Mouse (Mus musculus) MEL (cell line): ENCODE results near the gene Crat. TPM values are rescaled to one million over a fixed set of nuclear protein-coding genes. Genes with fewer than 3 reads are reported as not detected.

Source experiments
- DNase-seq: peaks from one replicate; pipeline ENCODE4 v3.0.0; 2011; ENCODE audit warnings: low read depth, low spot score
- H3K27ac ChIP-seq: 2 replicates; pipeline ENCODE4 v1.5.1; 2012; ENCODE audit warnings: low read depth, mild to moderate bottlenecking, control low read depth, low read length, moderate library complexity; ENCODE audit not compliant: control insufficient read depth
- H3K27me3 ChIP-seq, 2 experiments: fragments of 150-350 bp in 1 of 2; sonication (generic) in 1 of 2; 2 replicates each; pipeline ENCODE4 v1.6.1; 2012; ENCODE audit warnings: low read length in 2 of 2, mild to moderate bottlenecking in 2 of 2, improper control_type of control experiment in 1 of 2, moderate library complexity in 1 of 2; ENCODE audit not compliant: insufficient read depth in 2 of 2, control insufficient read depth in 1 of 2
- H3K36me3 ChIP-seq, 2 experiments: 2 replicates each; pipeline ENCODE4 v1.6.1; 2012 to 2014; ENCODE audit warnings: low read length in 2 of 2, improper control_type of control experiment in 1 of 2, inconsistent platforms in 1 of 2, mild to moderate bottlenecking in 1 of 2; ENCODE audit not compliant: insufficient read depth in 2 of 2, control insufficient read depth in 1 of 2
- H3K4me1 ChIP-seq, 2 experiments: fragments of 150-350 bp in 1 of 2; sonication (generic) in 1 of 2; 2 replicates each; pipeline ENCODE4 v1.6.1; 2012; ENCODE audit warnings: low read length in 2 of 2, improper control_type of control experiment in 1 of 2, mild to moderate bottlenecking in 1 of 2; ENCODE audit not compliant: insufficient read depth in 2 of 2, control insufficient read depth in 1 of 2
- H3K4me3 ChIP-seq, 2 experiments: fragments of 150-350 bp in 1 of 2; sonication (generic) in 1 of 2; 2 replicates each; pipeline ENCODE4 v1.5.1; 2012; ENCODE audit warnings: low read depth in 2 of 2, low read length in 2 of 2, mild to moderate bottlenecking in 2 of 2, moderate library complexity in 2 of 2, control low read depth in 1 of 2, improper control_type of control experiment in 1 of 2; ENCODE audit not compliant: control insufficient read depth in 1 of 2, insufficient read depth in 1 of 2
- H3K79me2 ChIP-seq: 2 replicates; pipeline ENCODE4 v1.6.1; 2012; ENCODE audit warnings: mild to moderate bottlenecking, low read length, moderate library complexity; ENCODE audit not compliant: control insufficient read depth, poor library complexity, insufficient read depth
- H3K9ac ChIP-seq: 2 replicates; pipeline ENCODE4 v1.6.1; 2012; ENCODE audit warnings: low read depth, mild to moderate bottlenecking, control low read depth, low read length, moderate library complexity; ENCODE audit not compliant: control insufficient read depth, poor library complexity, severe bottlenecking
- H3K9me3 ChIP-seq: fragments of 150-350 bp; sonication (generic); replicated peaks from 2 replicates; pipeline ENCODE4 v1.6.1; 2012; ENCODE audit warnings: mild to moderate bottlenecking, low read length, improper control_type of control experiment, moderate library complexity; ENCODE audit not compliant: insufficient read depth
- BHLHE40 ChIP-seq: IDR thresholded peaks from 2 replicates; pipeline ENCODE4 v1.6.1; 2012; ENCODE audit warnings: low read depth, mild to moderate bottlenecking, inconsistent platforms, low read length, improper control_type of control experiment, borderline replicate concordance
- CHD1 ChIP-seq: IDR thresholded peaks from 2 replicates; pipeline ENCODE4 v1.6.1; 2012; ENCODE audit warnings: low read depth, mild to moderate bottlenecking, inconsistent platforms, low read length, improper control_type of control experiment
- CHD2 ChIP-seq: IDR thresholded peaks from 2 replicates; pipeline ENCODE4 v1.6.1; 2011; ENCODE audit warnings: low read length, improper control_type of control experiment
- ELF1 ChIP-seq: IDR thresholded peaks from 2 replicates; pipeline ENCODE4 v1.6.1; 2014; ENCODE audit warnings: low read depth, mild to moderate bottlenecking, inconsistent platforms, low read length, improper control_type of control experiment, moderate library complexity
- ETS1 ChIP-seq: IDR thresholded peaks from 2 replicates; pipeline ENCODE4 v1.6.1; 2012; ENCODE audit warnings: low read depth, mild to moderate bottlenecking, inconsistent platforms, low read length, improper control_type of control experiment, moderate library complexity
- JUND ChIP-seq: IDR thresholded peaks from 2 replicates; pipeline ENCODE4 v1.6.1; 2011; ENCODE audit warnings: low read depth, mild to moderate bottlenecking, improper control_type of control experiment, low read length
- KAT2A ChIP-seq: conservative IDR thresholded peaks from 2 replicates; pipeline ENCODE4 v1.6.1; 2012; ENCODE audit warnings: low read depth, low read length, improper control_type of control experiment, inconsistent platforms
- MAZ ChIP-seq: IDR thresholded peaks from 2 replicates; pipeline ENCODE4 v1.6.1; 2012; ENCODE audit warnings: low read depth, mild to moderate bottlenecking, inconsistent platforms, low read length, improper control_type of control experiment
- MEF2A ChIP-seq: IDR thresholded peaks from 2 replicates; pipeline ENCODE4 v1.6.1; 2014; ENCODE audit warnings: low read depth, mild to moderate bottlenecking, inconsistent platforms, low read length, improper control_type of control experiment; ENCODE audit not compliant: poor library complexity, insufficient replicate concordance, severe bottlenecking; ENCODE audit errors: extremely low read depth
- MYC ChIP-seq: IDR thresholded peaks from 2 replicates; pipeline ENCODE4 v1.6.1; 2011; ENCODE audit warnings: low read depth, mild to moderate bottlenecking, low read length, improper control_type of control experiment, moderate library complexity
- NELFE ChIP-seq: IDR thresholded peaks from 2 replicates; pipeline ENCODE4 v1.6.1; 2011; ENCODE audit warnings: low read depth, low read length, improper control_type of control experiment
- NRF1 ChIP-seq: IDR thresholded peaks from 2 replicates; pipeline ENCODE4 v1.6.1; 2014; ENCODE audit warnings: low read depth, mild to moderate bottlenecking, inconsistent platforms, low read length, improper control_type of control experiment, moderate library complexity; ENCODE audit not compliant: poor library complexity, insufficient read depth, severe bottlenecking
- POLR2A ChIP-seq, 2 experiments: IDR thresholded peaks; 2 replicates each; pipeline ENCODE4 v1.6.1; 2011 to 2012; ENCODE audit warnings: low read length in 2 of 2, mild to moderate bottlenecking in 2 of 2, control low read depth in 1 of 2, improper control_type of control experiment in 1 of 2, low read depth in 1 of 2, moderate library complexity in 1 of 2; ENCODE audit not compliant: control insufficient read depth in 1 of 2, insufficient read depth in 1 of 2, poor library complexity in 1 of 2
- POLR2AphosphoS2 ChIP-seq: IDR thresholded peaks from 2 replicates; pipeline ENCODE4 v1.6.1; 2011; ENCODE audit warnings: low read length, improper control_type of control experiment
- POLR2AphosphoS5 ChIP-seq: IDR thresholded peaks from 2 replicates; pipeline ENCODE4 v1.6.1; 2012; ENCODE audit warnings: low read depth, borderline replicate concordance, mild to moderate bottlenecking, inconsistent platforms, low read length, moderate library complexity, mixed read lengths
- SIN3A ChIP-seq: IDR thresholded peaks from 2 replicates; pipeline ENCODE4 v1.6.1; 2012; ENCODE audit warnings: low read length, improper control_type of control experiment, inconsistent platforms
- SMC3 ChIP-seq: IDR thresholded peaks from 2 replicates; pipeline ENCODE4 v1.6.1; 2011; ENCODE audit warnings: low read depth, low read length, improper control_type of control experiment
- TAL1 ChIP-seq: IDR thresholded peaks from 2 replicates; pipeline ENCODE4 v1.6.1; 2012; ENCODE audit warnings: mild to moderate bottlenecking, inconsistent platforms, low read length, moderate library complexity, mixed read lengths
- TCF12 ChIP-seq: IDR thresholded peaks from 2 replicates; pipeline ENCODE4 v1.6.1; 2014; ENCODE audit warnings: low read depth, mild to moderate bottlenecking, inconsistent platforms, low read length, improper control_type of control experiment, moderate library complexity
- ZC3H11A ChIP-seq: IDR thresholded peaks from 2 replicates; pipeline ENCODE4 v1.6.1; 2012; ENCODE audit warnings: low read depth, mild to moderate bottlenecking, inconsistent platforms, low read length, improper control_type of control experiment
- ZNF384 ChIP-seq: IDR thresholded peaks from 2 replicates; pipeline ENCODE4 v1.6.1; 2012; ENCODE audit warnings: low read depth, mild to moderate bottlenecking, inconsistent platforms, low read length, improper control_type of control experiment
- polyA plus RNA-seq, 2 experiments: library from polyadenylated mRNA; stranded (reverse) in 1 of 2; unstranded in 1 of 2; fragments of >175 nt in 1 of 2; fragments of >200 nt in 1 of 2; gene quantifications; 2 replicates each; pipeline versions ENCODE4 v1.2.1 to v1.2.4; 2012; ENCODE audit warnings: low replicate concordance in 2 of 2, low read depth in 1 of 2; ENCODE audit not compliant: insufficient read length in 2 of 2, insufficient read depth in 1 of 2, missing spikeins in 1 of 2
- total RNA-seq: library from RNA; depleted of rRNA; stranded (reverse); fragments of 300-350 nt; gene quantifications from 2 replicates; pipeline ENCODE4 v1.2.3, GENCODE M21; 2012

Crat gene
- total and polyA plus RNA-seq, 3 experiments, result 22.0 to 93.9 TPM; not detected in 1

GRCm38 (mm10) chr2:30357552-30358510 is 57.8 kb downstream of the Crat start:
- peaks cover 0 to 13% of the 10 kb centered on the region in 2 experiments; a peak in 2 of 4 replicates for H3K4me1 ChIP-seq
- H3K9ac ChIP-seq, result peak overlapping the region; percentile 73
- TF ChIP-seq MEF2A (no peak), SIN3A (no peak), ELF1 (no peak), POLR2AphosphoS2 (no peak), BHLHE40 (no peak), ZC3H11A (no peak), KAT2A (no peak), TCF12 (no peak), POLR2A (IDR thresholded peaks at IDR 0.05; ENCODE audit: control insufficient read depth in 1 of 2, insufficient read depth in 1 of 2, low read depth in 1 of 2, low read length in 2 of 2, poor library complexity in 1 of 2) (no peak)
- H3K36me3 ChIP-seq, result peaks cover 0 to 3% of the 10 kb centered on the region in 2 experiments; a peak in 2 of 4 replicates
- H3K27me3 ChIP-seq, result no peaks in the 10 kb centered on the region
- H3K4me3 ChIP-seq, result peak overlapping the region; percentile 81 to 83
- DNase-seq, result peak; percentile 29
- H3K9me3 ChIP-seq, result no peaks in the 10 kb centered on the region
- no peak overlapping the region for H3K27ac ChIP-seq
- H3K79me2 ChIP-seq, result no peaks in the 10 kb centered on the region; the same call in 1 of the 2 replicates

DNA sequence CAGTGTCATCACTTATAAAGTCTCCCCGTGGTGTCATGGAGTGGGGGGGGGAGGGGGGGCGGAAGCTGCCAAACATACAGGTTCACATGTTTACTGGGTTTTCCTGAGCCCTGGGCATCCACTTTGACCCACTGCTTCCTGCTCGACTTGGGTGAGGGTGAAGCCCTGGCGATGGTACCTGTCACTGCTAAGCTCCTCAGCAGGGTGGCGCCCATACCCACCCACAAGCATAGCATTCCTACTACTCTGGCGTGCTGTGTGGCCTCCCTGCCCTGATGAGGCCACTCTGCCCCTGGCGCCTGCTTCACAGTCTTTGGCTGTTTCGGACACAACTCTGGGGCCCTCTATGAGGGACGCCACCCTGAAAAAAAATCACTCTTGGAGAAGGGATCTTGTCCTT is 58.7 kb downstream of the Crat start:
- H3K4me3 ChIP-seq, result no peak overlapping the region
- DNase-seq, result no peak
- no peaks in the 10 kb centered on the region for H3K9me3 ChIP-seq
- H3K27me3 ChIP-seq, result no peaks in the 10 kb centered on the region
- peaks cover 0 to 13% of the 10 kb centered on the region in 2 experiments; a peak in 2 of 4 replicates for H3K4me1 ChIP-seq
- H3K27ac ChIP-seq, result no peak overlapping the region
- no peak overlapping the region for H3K9ac ChIP-seq
- peaks cover 0 to 3% of the 10 kb centered on the region in 2 experiments; a peak in 2 of 4 replicates for H3K36me3 ChIP-seq
- no peak for TF ChIP-seq MEF2A
- no peak for TF ChIP-seq POLR2AphosphoS5
- TF ChIP-seq JUND, result no peak
- TF ChIP-seq POLR2AphosphoS2, result no peak
- no peak for TF ChIP-seq KAT2A
- TF ChIP-seq MAZ, result no peak
- no peak for TF ChIP-seq NRF1
- no peak for TF ChIP-seq CHD2
- TF ChIP-seq NELFE, result no peak
- no peak for TF ChIP-seq SMC3
- no peak for TF ChIP-seq MYC
- TF ChIP-seq ZNF384, result no peak
- no peak for TF ChIP-seq CHD1
- TF ChIP-seq TAL1, result no peak
- TF ChIP-seq BHLHE40, result no peak
- no peak for TF ChIP-seq ETS1
- TF ChIP-seq ZC3H11A, result no peak
- TF ChIP-seq, all 39 proteins: peak for 0
- no peaks in the 10 kb centered on the region; the same call in 1 of the 2 replicates for H3K79me2 ChIP-seq
